Mouse (Mus musculus): Measurements from ENCODE around the gene Sin3a.

DNA sequence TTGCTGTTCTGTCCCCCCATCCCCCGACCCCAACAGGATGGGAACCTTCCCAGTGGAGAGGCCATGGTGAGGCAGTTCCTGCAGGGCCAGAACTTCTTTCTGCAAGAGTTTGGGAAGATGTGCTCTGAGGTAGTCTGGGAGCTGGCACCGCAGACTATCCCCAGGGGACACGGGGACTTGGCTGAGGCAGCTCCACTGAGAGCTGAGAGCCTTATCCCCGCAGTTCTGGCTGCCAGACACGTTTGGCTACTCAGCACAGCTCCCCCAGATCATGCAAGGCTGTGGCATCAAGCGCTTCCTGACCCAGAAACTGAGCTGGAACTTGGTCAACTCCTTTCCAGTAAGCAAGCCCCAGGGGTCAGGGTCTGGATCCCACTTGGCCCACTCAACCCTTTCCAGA is 65.4 kb downstream of the Sin3a start:
- no peak for TF ChIP-seq CTCF (IDR thresholded peaks at IDR 0.05; ENCODE audit: control insufficient read depth, insufficient read depth, low read length)
- no peak for TF ChIP-seq POLR2A (IDR thresholded peaks at IDR 0.05; ENCODE audit: borderline replicate concordance, control insufficient read depth, low read depth, low read length)

Data from bone marrow, adult 2 months (tissue).